8 mouse cellular contexts compared by ENCODE assay signal in genomic region chr19:6869355-6869754, GRCm38 (mm10). TPM values are rescaled to one million over a fixed set of nuclear protein-coding genes. Genes with fewer than 3 reads are reported as not detected.
DNase-seq lines count a peak whose midpoint lies in the region; ATAC-seq and TF ChIP-seq lines count a peak whose summit lies in the region.

No protein-coding gene starts in this region.

- no peaks in the 10 kb centered on the region for H3K36me3 ChIP-seq in liver, adult 2 months (ENCODE audit: control insufficient read depth, insufficient read depth, low read length)
- no peaks in the 10 kb centered on the region for H3K36me3 ChIP-seq in neural tube, embryonic 13.5 days

- DNase-seq in gastrocnemius, adult 2 months, result peak; percentile 53
- DNase-seq in gastrocnemius, postnatal 36 days, result no peak
- DNase-seq in c-Kit-negative CD71-positive TER-119-positive erythroid progenitor cells, embryonic 14.5 days (ENCODE audit: low read depth, low spot score), result peak; percentile 17
- DNase-seq in heart, postnatal 14 days, result peak; percentile 31 to 60
- DNase-seq in liver, adult 2 months (ENCODE audit: extremely low read depth, low read depth, low spot score), result peak; percentile 63
- no peak for DNase-seq in cerebellum, adult 11-12 months
- DNase-seq in left cerebral cortex, adult 18-20 months (ENCODE audit: low spot score in 2 of 2), result no peak

- H3K9me3 ChIP-seq in neural tube, embryonic 13.5 days, result peaks cover 5% of the 10 kb centered on the region; the same call in 1 of the 2 replicates

- peak overlapping the region; percentile 69 for H3K4me3 ChIP-seq in gastrocnemius, adult 2 months
- peak overlapping the region; percentile 24; the same call in 1 of the 2 replicates for H3K4me3 ChIP-seq in liver, adult 2 months (ENCODE audit: insufficient read depth, low read depth, low read length)
- H3K4me3 ChIP-seq in neural tube, embryonic 13.5 days, result no peak overlapping the region

- H3K79me2 ChIP-seq in liver, adult 2 months (ENCODE audit: control insufficient read depth, insufficient read depth, low read length), result no peaks in the 10 kb centered on the region

- intact Hi-C loops in gastrocnemius, adult 2 months (cut with DNase I), result no loop called here
- intact Hi-C loops in gastrocnemius, postnatal 36 days (cut with DNase I), result no loop called here
- intact Hi-C loops in heart, postnatal 14 days (cut with DNase I), result no loop called here

- no peak overlapping the region for H3K9ac ChIP-seq in liver, adult 2 months (ENCODE audit: low read depth, low read length)
- no peak overlapping the region for H3K9ac ChIP-seq in neural tube, embryonic 13.5 days

- ATAC-seq in neural tube, embryonic 13.5 days (ENCODE audit: low read depth), result no peak

- peaks cover 7% of the 10 kb centered on the region; the same call in 1 of the 2 replicates for H3K4me1 ChIP-seq in liver, adult 2 months (ENCODE audit: control insufficient read depth, insufficient read depth, low read length)
- H3K4me1 ChIP-seq in neural tube, embryonic 13.5 days (replicated peaks), result no peaks in the 10 kb centered on the region

- peak overlapping the region; percentile 82 for H3K27ac ChIP-seq in gastrocnemius, adult 2 months
- H3K27ac ChIP-seq in liver, adult 2 months (replicated peaks; ENCODE audit: insufficient read depth, low read depth, low read length), result peak overlapping the region; percentile 8; the same call in 1 of the 2 replicates
- no peak overlapping the region for H3K27ac ChIP-seq in neural tube, embryonic 13.5 days (replicated peaks)

- TF ChIP-seq POLR2A in liver, adult 2 months (IDR thresholded peaks at IDR 0.05; ENCODE audit: extremely low read depth, insufficient read depth, low read length), result no peak

- peak overlapping the region; percentile 30; the same call in 1 of the 2 replicates for H3K4me2 ChIP-seq in neural tube, embryonic 13.5 days

- WGBS in liver, adult 2 months, result 6% methylated on average over 5 of the region's 5 CpGs
- 2% methylated on average over 5 of the region's 5 CpGs for WGBS in neural tube, embryonic 13.5 days

- TF ChIP-seq CTCF in gastrocnemius, adult 2 months (IDR thresholded peaks at IDR 0.05), result no peak
- no peak for TF ChIP-seq CTCF in liver, adult 2 months (IDR thresholded peaks at IDR 0.05; ENCODE audit: low read depth, low read length)

- H3K27me3 ChIP-seq in liver, adult 2 months (ENCODE audit: control insufficient read depth, insufficient read depth, low read length), result no peaks in the 10 kb centered on the region
- H3K27me3 ChIP-seq in neural tube, embryonic 13.5 days, result no peaks in the 10 kb centered on the region

RNA-seq across cellular contexts. Expression of gene Ccdc88b, which starts 11.3 kb away (rescaled TPM):
- under 1 TPM; 0.46 to 0.59 TPM for total RNA-seq in gastrocnemius, adult 2 months (2021)
- total RNA-seq in gastrocnemius, postnatal 36 days (2021), result under 1 TPM; 0.37 to 0.56 TPM
- 1 to 10 TPM; 1.0 to 1.7 TPM for total RNA-seq in heart, postnatal 14 days (2021)
- 0.60 and 1.4 TPM in 2 replicates for total RNA-seq in liver, adult 2 months (2014; rRNA removed)
- 1.9 TPM in 2 replicates for polyA plus RNA-seq in liver, adult 2 months (2012; rRNA removed)
- 0.54 and 1.3 TPM in 2 replicates for polyA plus RNA-seq in neural tube, embryonic 13.5 days (2015; fragmentation: Nextera tagmentation; extraction: Ambion mirVana)
- 1 to 10 TPM; 3.4 to 3.5 TPM for total RNA-seq in left cerebral cortex, adult 18-20 months (2021)

RNA-seq across cellular contexts. Expression of gene Rps6ka4, which starts 28.9 kb away (rescaled TPM):
- 1 to 10 TPM; 9.3 to 9.4 TPM for total RNA-seq in gastrocnemius, adult 2 months (2021)
- total RNA-seq in gastrocnemius, postnatal 36 days (2021), result 1 to 10 TPM; 8.1 to 8.5 TPM
- 10 to 100 TPM; 14.8 to 18.2 TPM for total RNA-seq in heart, postnatal 14 days (2021)
- 3.9 and 5.8 TPM in 2 replicates for total RNA-seq in liver, adult 2 months (2014; rRNA removed)
- polyA plus RNA-seq in liver, adult 2 months (2012; rRNA removed), result 7.8 and 8.4 TPM in 2 replicates
- polyA plus RNA-seq in neural tube, embryonic 13.5 days (2015; fragmentation: Nextera tagmentation; extraction: Ambion mirVana), result 8.4 and 9.8 TPM in 2 replicates
- 10 to 100 TPM; 37.2 to 44.4 TPM for total RNA-seq in left cerebral cortex, adult 18-20 months (2021)

RNA-seq across cellular contexts. Expression of gene Trmt112, which starts 40.1 kb away (rescaled TPM):
- total RNA-seq in gastrocnemius, adult 2 months (2021), result 10 to 100 TPM; 32.7 to 41.3 TPM
- total RNA-seq in gastrocnemius, postnatal 36 days (2021), result 10 to 100 TPM; 31.7 to 38.8 TPM
- 10 to 100 TPM; 26.7 to 30.6 TPM for total RNA-seq in heart, postnatal 14 days (2021)
- total RNA-seq in liver, adult 2 months (2014; rRNA removed), result 30.7 and 43.6 TPM in 2 replicates
- 89.7 and 101 TPM in 2 replicates for polyA plus RNA-seq in liver, adult 2 months (2012; rRNA removed)
- 117 and 159 TPM in 2 replicates for polyA plus RNA-seq in neural tube, embryonic 13.5 days (2015; fragmentation: Nextera tagmentation; extraction: Ambion mirVana)
- total RNA-seq in left cerebral cortex, adult 18-20 months (2021), result 10 to 100 TPM; 46.2 to 46.4 TPM

RNA-seq across cellular contexts. Expression of gene Prdx5, which starts 40.6 kb away (rescaled TPM):
- 100 to 1,000 TPM; 177 to 270 TPM for total RNA-seq in gastrocnemius, adult 2 months (2021)
- 100 to 1,000 TPM; 204 to 205 TPM for total RNA-seq in gastrocnemius, postnatal 36 days (2021)
- total RNA-seq in heart, postnatal 14 days (2021), result 100 to 1,000 TPM; 595 to 603 TPM
- total RNA-seq in liver, adult 2 months (2014; rRNA removed), result 403 and 615 TPM in 2 replicates
- 364 and 379 TPM in 2 replicates for polyA plus RNA-seq in liver, adult 2 months (2012; rRNA removed)
- polyA plus RNA-seq in neural tube, embryonic 13.5 days (2015; fragmentation: Nextera tagmentation; extraction: Ambion mirVana), result 294 and 302 TPM in 2 replicates
- total RNA-seq in left cerebral cortex, adult 18-20 months (2021), result 100 to 1,000 TPM; 367 to 381 TPM

RNA-seq across cellular contexts. Expression of gene Esrra, which starts 52.3 kb away (rescaled TPM):
- 100 to 1,000 TPM in 1 of 2 experiments, 10 to 100 TPM in 1; 80.0 to 108 TPM for total RNA-seq in gastrocnemius, adult 2 months (2021)
- total RNA-seq in gastrocnemius, postnatal 36 days (2021), result 10 to 100 TPM; 84.3 to 85.3 TPM
- total RNA-seq in heart, postnatal 14 days (2021), result 100 to 1,000 TPM; 128 to 136 TPM
- total RNA-seq in liver, adult 2 months (2014; rRNA removed), result 25.9 and 27.7 TPM in 2 replicates
- 36.6 and 40.6 TPM in 2 replicates for polyA plus RNA-seq in liver, adult 2 months (2012; rRNA removed)
- polyA plus RNA-seq in neural tube, embryonic 13.5 days (2015; fragmentation: Nextera tagmentation; extraction: Ambion mirVana), result 15.5 and 16.9 TPM in 2 replicates
- 10 to 100 TPM; 69.5 to 72.2 TPM for total RNA-seq in left cerebral cortex, adult 18-20 months (2021)

Comparison
In these comparisons a context has a peak if more than half of its experiments do, and no peak if none do; other contexts are left out.
1. DNase-seq: peak in gastrocnemius, adult 2 months (single experiment), c-Kit-negative CD71-positive TER-119-positive erythroid progenitor cells, embryonic 14.5 days (single experiment), heart, postnatal 14 days (2 of 2) and liver, adult 2 months (single experiment); none in gastrocnemius, postnatal 36 days (0 of 2), cerebellum, adult 11-12 months (single experiment) and left cerebral cortex, adult 18-20 months (0 of 2).